Mouse (Mus musculus): ENCODE measurements around the gene Bcl2l13. TPM values are rescaled to one million over a fixed set of nuclear protein-coding genes. Genes with fewer than 3 reads are reported as not detected.
"Not testable (repeated sequence)": the region's sequence is repeated elsewhere in the genome, so short reads cannot be mapped to it uniquely, and the experiment has no call there.

Gene Bcl2l13
- polyA plus RNA-seq, 1 experiment from 2014 or later = 45.5 TPM

GRCm38 (mm10) chr6:120807738-120808081, 28.3 kb upstream of the Bcl2l13 start:
- DNase-seq (ENCODE audit: low spot score) = no peak
- no peaks in the 10 kb centered on the region for H3K4me1 ChIP-seq
- WGBS = 96% methylated on average over 4 of the region's 4 CpGs
- H3K4me3 ChIP-seq = no peak overlapping the region
- H3K36me3 ChIP-seq = peaks cover 97% of the 10 kb centered on the region
- H3K27ac ChIP-seq = no peak overlapping the region
- H3K27me3 ChIP-seq (ENCODE audit: low read depth, poor library complexity, severe bottlenecking) = no peaks in the 10 kb centered on the region
- H3K9me3 ChIP-seq (replicated peaks) = no peaks in the 10 kb centered on the region

GRCm38 (mm10) chr6:120811999-120812398, 24.0 kb upstream of the Bcl2l13 start:
- H3K4me3 ChIP-seq; DNase-seq (ENCODE audit: low spot score); H3K27me3 ChIP-seq (ENCODE audit: low read depth, poor library complexity, severe bottlenecking); H3K27ac ChIP-seq; H3K9me3 ChIP-seq (replicated peaks); H3K4me1 ChIP-seq: not testable (repeated sequence)
- H3K36me3 ChIP-seq = peaks cover 57% of the 10 kb centered on the region
- 97% methylated on average over 10 of the region's 10 CpGs for WGBS

GRCm38 (mm10) chr6:120819294-120819693, 16.7 kb upstream of the Bcl2l13 start:
- Histone ChIP-seq H3K4me3 (no peak overlapping the region), H3K27me3 (ENCODE audit: low read depth, poor library complexity, severe bottlenecking) (no peaks in the 10 kb centered on the region), H3K4me1 (peaks cover 12% of the 10 kb centered on the region), H3K36me3 (peaks cover 28% of the 10 kb centered on the region), H3K9me3 (replicated peaks) (no peaks in the 10 kb centered on the region), H3K27ac (no peak overlapping the region)
- 88% methylated on average over 2 of the region's 2 CpGs for WGBS
- no peak for DNase-seq (ENCODE audit: low spot score)

GRCm38 (mm10) chr6:120820144-120820543, 15.9 kb upstream of the Bcl2l13 start:
- 94% methylated on average over 5 of the region's 5 CpGs for WGBS
- no peak overlapping the region for H3K27ac ChIP-seq
- peaks cover 28% of the 10 kb centered on the region for H3K36me3 ChIP-seq
- H3K27me3 ChIP-seq (ENCODE audit: low read depth, poor library complexity, severe bottlenecking) = no peaks in the 10 kb centered on the region
- H3K9me3 ChIP-seq (replicated peaks) = no peaks in the 10 kb centered on the region
- no peak overlapping the region for H3K4me3 ChIP-seq
- peaks cover 12% of the 10 kb centered on the region for H3K4me1 ChIP-seq
- DNase-seq (ENCODE audit: low spot score) = no peak

GRCm38 (mm10) chr6:120820941-120821340, 15.1 kb upstream of the Bcl2l13 start:
- Histone ChIP-seq H3K4me1 (peaks cover 12% of the 10 kb centered on the region), H3K27ac (no peak overlapping the region), H3K9me3 (replicated peaks) (no peaks in the 10 kb centered on the region), H3K36me3 (peaks cover 28% of the 10 kb centered on the region), H3K4me3 (peak overlapping the region; percentile 95; the same call in 1 of the 2 replicates), H3K27me3 (ENCODE audit: low read depth, poor library complexity, severe bottlenecking) (no peaks in the 10 kb centered on the region)
- 90% methylated on average over 1 of the region's 1 CpGs for WGBS
- no peak for DNase-seq (ENCODE audit: low spot score)

DNA sequence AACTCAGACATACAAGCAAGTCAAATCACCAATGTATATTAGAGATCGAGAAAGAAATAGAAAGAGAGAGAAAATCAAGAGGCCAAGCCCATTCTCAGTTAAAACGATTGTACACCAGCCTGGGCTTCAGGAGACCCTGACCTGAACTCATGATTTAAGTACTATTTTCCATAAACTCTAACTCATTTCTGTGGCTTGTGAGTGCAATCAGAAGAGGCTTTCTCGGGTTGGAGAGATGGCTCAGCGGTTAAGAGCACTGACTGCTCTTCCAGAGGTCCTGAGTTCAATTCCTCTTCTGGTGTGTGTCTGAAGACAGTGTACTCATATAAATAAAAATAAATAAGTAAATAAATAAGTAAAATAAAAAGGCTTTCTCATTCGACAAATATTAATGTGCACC, 14.3 kb upstream of the Bcl2l13 start:
- Histone ChIP-seq H3K9me3 (replicated peaks) (no peaks in the 10 kb centered on the region), H3K4me1 (peaks cover 12% of the 10 kb centered on the region), H3K36me3 (peaks cover 28% of the 10 kb centered on the region), H3K27me3 (ENCODE audit: low read depth, poor library complexity, severe bottlenecking) (no peaks in the 10 kb centered on the region), H3K4me3 (peak overlapping the region; percentile 95), H3K27ac (no peak overlapping the region)
- 61% methylated on average over 5 of the region's 5 CpGs for WGBS
- DNase-seq (ENCODE audit: low spot score) = no peak

DNA sequence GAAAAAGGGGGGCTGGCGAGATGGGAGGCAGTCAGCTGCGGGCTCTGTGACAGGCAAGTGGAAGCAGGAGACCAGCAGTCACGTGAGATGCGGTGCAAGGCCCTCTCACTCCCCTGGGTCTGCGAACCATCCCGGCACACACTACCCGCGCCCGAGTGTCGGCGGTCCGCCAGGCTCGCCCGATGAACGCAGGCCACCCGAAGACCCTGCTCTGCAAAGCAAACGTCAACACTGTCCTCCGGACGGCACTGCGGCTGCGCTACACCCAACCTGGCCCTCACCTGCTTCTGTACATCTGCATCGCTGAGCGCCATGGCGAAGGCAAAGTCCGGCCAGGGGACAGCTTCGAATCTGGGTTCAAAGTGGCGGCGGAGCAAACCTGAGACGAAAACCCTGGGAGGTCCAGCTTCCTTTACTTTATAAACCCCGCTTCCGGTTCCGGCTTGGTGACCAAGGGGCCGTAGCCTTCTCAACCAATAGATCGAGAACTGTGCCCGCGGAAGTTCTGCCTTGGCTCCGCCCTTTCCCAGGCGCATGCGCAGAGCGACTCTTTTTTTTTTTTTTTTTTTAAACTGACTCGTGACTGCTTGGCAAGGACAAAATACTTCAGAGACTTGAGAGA, 13.6 kb upstream of the Bcl2l13 start, which contains the start of gene Atp6v1e1:
Gene Atp6v1e1, minus strand, starts transcription at position 487 of the 622 bp plus-strand sequence.
- no peaks in the 10 kb centered on the region for H3K27me3 ChIP-seq (ENCODE audit: low read depth, poor library complexity, severe bottlenecking)
- no peaks in the 10 kb centered on the region for H3K9me3 ChIP-seq (replicated peaks)
- WGBS = under 1% methylated on average over 41 of the region's 41 CpGs
- peak; percentile 93 for DNase-seq (ENCODE audit: low spot score)
- H3K4me3 ChIP-seq = peak within 1 kb of the TSS; percentile 95
- peak within 1 kb of the TSS; percentile 86 for H3K27ac ChIP-seq
- peaks cover 22% of the 10 kb centered on the region for H3K36me3 ChIP-seq
- peaks cover 12% of the 10 kb centered on the region for H3K4me1 ChIP-seq

DNA sequence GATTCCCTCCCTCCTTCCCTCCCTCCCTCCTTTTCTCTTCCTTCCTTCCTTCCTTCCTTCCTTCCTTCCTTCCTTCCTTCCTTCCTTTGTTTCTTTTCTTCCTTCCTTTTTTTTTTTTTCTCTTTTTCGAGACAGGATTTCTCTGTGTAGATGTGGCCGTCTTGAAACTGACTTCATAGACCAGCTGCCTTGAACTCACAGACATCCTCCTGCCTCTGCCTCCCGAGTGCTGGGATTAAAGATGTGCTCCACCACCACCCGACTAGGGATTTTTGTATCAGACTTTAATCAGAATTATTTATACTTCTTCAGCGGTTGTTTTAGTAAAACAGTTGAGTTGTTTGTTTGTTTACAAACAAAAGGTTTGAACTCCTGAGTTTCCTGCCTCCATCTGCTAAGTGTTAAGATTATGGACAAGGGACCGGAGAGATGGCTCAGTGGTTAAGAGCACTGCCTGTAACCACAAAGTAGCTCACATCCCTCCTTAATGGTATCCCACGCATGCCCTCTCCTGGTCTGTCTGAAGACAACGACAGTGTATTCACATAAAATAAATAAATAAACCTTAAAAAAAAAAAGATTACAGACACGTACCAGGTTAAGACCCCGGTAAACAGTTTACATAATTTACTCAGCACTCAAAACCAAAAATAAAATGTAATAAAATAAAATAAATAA, 12.9 kb upstream of the Bcl2l13 start:
- H3K36me3 ChIP-seq = peaks cover 16% of the 10 kb centered on the region
- H3K4me1 ChIP-seq = peaks cover 12% of the 10 kb centered on the region
- no peaks in the 10 kb centered on the region for H3K9me3 ChIP-seq (replicated peaks)
- WGBS = 78% methylated on average over 10 of the region's 10 CpGs
- H3K27me3 ChIP-seq (ENCODE audit: low read depth, poor library complexity, severe bottlenecking) = no peaks in the 10 kb centered on the region
- peak overlapping the region; percentile 86; the same call in 1 of the 2 replicates for H3K27ac ChIP-seq
- no peak for DNase-seq (ENCODE audit: low spot score)
- peak overlapping the region; percentile 95 for H3K4me3 ChIP-seq

DNA sequence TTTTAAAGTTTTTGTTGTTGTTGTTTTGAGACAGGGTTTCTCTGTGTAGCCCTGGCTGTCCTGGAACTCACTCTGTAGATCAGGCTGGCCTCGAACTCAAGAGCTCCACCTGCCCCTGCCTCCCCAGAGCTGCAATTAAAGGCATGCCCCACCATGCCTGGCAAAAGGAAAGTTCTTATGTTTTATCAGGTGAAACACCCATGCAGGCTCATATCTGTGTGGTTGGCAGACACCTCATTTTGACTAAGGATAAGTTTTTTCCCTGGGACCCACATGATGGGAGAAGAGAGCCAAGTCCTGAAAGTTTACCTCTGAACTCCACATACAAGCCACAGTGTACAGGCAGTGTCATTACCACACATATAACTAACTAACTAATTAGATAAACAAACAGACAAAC, 6.0 kb upstream of the Bcl2l13 start:
- Histone ChIP-seq H3K36me3 (no peaks in the 10 kb centered on the region), H3K27ac (no peak overlapping the region), H3K9me3 (replicated peaks) (no peaks in the 10 kb centered on the region), H3K4me1 (no peaks in the 10 kb centered on the region), H3K27me3 (ENCODE audit: low read depth, poor library complexity, severe bottlenecking) (no peaks in the 10 kb centered on the region), H3K4me3 (no peak overlapping the region)
- DNase-seq (ENCODE audit: low spot score) = no peak
- 58% methylated on average over 1 of the region's 1 CpGs for WGBS

DNA sequence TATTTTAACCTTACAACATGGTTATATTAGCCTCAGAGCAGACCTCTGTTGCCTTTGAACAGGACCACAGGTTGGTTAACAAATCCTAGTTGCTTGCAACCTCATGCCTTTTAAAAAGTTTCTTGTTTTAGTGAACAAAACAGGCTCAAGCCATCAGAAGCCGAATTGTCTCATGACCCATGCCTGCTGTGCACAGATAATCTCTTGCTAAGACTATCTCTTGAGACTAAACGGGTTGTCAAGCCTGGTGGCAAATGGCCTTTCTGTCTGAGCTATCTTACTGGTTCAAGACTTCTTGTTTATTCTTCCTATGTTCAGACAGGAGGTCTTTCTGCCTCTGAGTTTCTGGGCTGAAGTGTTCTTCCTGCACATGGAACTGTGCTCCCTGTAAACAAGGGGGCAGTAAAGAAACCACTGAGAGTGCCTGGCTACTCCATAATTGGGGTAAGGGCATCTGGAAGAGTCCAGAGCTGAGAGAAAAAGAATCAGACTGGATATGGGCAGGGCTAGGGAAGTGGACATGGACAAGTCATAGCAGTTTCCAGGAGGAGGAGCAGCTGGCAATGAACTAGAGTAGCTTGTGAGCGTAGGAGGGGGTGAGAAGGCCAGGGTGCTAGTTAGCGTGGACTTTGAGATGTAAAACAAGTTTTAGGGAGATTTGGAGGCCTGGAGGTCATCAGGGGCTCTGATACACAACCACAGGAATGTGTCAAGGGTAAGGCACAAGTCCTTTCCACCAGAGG, 5.0 kb upstream of the Bcl2l13 start:
- Histone ChIP-seq H3K4me3 (no peak overlapping the region), H3K27ac (no peak overlapping the region), H3K4me1 (peaks cover 3% of the 10 kb centered on the region; the same call in 1 of the 2 replicates), H3K27me3 (ENCODE audit: low read depth, poor library complexity, severe bottlenecking) (no peaks in the 10 kb centered on the region), H3K36me3 (no peaks in the 10 kb centered on the region), H3K9me3 (replicated peaks) (no peaks in the 10 kb centered on the region)
- no peak for DNase-seq (ENCODE audit: low spot score)
- 64% methylated on average over 4 of the region's 4 CpGs for WGBS

- no peak for DNase-seq (ENCODE audit: low spot score)
- Histone ChIP-seq H3K4me3 (no peak overlapping the region), H3K9me3 (replicated peaks) (no peaks in the 10 kb centered on the region), H3K27ac (no peak overlapping the region), H3K36me3 (no peaks in the 10 kb centered on the region), H3K27me3 (ENCODE audit: low read depth, poor library complexity, severe bottlenecking) (no peaks in the 10 kb centered on the region), H3K4me1 (peaks cover 8% of the 10 kb centered on the region)
- 76% methylated on average over 4 of the region's 4 CpGs for WGBS
Observed at GRCm38 (mm10) chr6:120832097-120832496, 3.9 kb upstream of the Bcl2l13 start.

DNA sequence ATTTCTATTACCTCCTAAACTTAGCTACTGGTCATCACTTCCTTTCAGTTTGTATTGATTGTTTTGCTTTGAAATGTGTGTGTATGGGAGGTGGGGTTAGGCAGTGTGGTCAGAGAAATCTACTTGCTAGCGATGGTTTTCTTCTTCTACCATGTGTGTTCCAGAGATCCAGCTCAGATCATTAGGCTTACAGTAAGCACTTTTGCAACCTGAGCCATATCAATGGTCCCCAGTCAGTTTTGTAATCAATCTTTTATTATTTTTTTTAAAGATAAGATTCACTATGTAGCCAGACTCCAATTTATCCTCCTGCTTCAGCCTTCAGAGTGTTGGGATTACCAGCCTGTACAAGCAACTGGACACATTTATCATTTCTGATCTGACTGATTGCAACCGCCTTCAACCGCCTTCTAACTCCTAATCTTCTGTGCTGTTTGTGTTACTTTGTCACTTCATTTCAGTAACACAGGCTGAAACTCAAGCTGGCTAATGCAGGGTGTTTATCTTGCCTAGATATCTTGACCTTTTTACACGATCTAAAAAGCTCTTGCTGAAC, 1.2 kb upstream of the Bcl2l13 start:
- Histone ChIP-seq H3K4me1 (peaks cover 10% of the 10 kb centered on the region), H3K36me3 (peaks cover 13% of the 10 kb centered on the region), H3K9me3 (replicated peaks) (no peaks in the 10 kb centered on the region), H3K27ac (no peak overlapping the region), H3K4me3 (no peak overlapping the region), H3K27me3 (ENCODE audit: low read depth, poor library complexity, severe bottlenecking) (no peaks in the 10 kb centered on the region)
- DNase-seq (ENCODE audit: low spot score) = no peak
- 92% methylated on average over 4 of the region's 4 CpGs for whole genome bisulfite sequencing

Measured in limb, embryonic 10.5 days (tissue).